Mouse (Mus musculus) naive thymus-derived CD4-positive, alpha-beta T cell, adult 2 months (primary cell): ENCODE results near the gene Clock.

Source experiments
- DNase-seq: peaks from one replicate; pipeline ENCODE4 v3.0.0-alpha.2; 2011; ENCODE audit warnings: low read depth

Clock gene

GRCm38 (mm10) chr5:76304452-76305341, at the start of gene Clock:
Gene Clock, minus strand, starts transcription at chr5:76304792.
- peak; percentile 88 for DNase-seq

- no peak for DNase-seq
Observed at GRCm38 (mm10) chr5:76351953-76352611, 47.5 kb upstream of the Clock start.

- no peak for DNase-seq
Observed at GRCm38 (mm10) chr5:76351537-76351936, 46.9 kb upstream of the Clock start.

GRCm38 (mm10) chr5:76346137-76346536, 41.5 kb upstream of the Clock start:
- DNase-seq: no peak

- no peak for DNase-seq
Observed at GRCm38 (mm10) chr5:76340931-76341330, 36.3 kb upstream of the Clock start.

- no peak for DNase-seq
Observed at GRCm38 (mm10) chr5:76337100-76337499, 32.5 kb upstream of the Clock start.

GRCm38 (mm10) chr5:76333833-76334232, 29.2 kb upstream of the Clock start:
- no peak for DNase-seq

- no peak for DNase-seq
Observed at GRCm38 (mm10) chr5:76330953-76331352, 26.4 kb upstream of the Clock start, which contains the start of gene Pdcl2. Gene Pdcl2, minus strand, starts transcription at chr5:76331156.

- DNase-seq: no peak
Observed at GRCm38 (mm10) chr5:76327296-76327695, 22.7 kb upstream of the Clock start.

- no peak for DNase-seq
Observed at GRCm38 (mm10) chr5:76325113-76325512, 20.5 kb upstream of the Clock start.

- DNase-seq: no peak
Observed at GRCm38 (mm10) chr5:76321249-76322196, 16.9 kb upstream of the Clock start.

- no peak for DNase-seq
Observed at GRCm38 (mm10) chr5:76308206-76308605, 3.6 kb upstream of the Clock start.

GRCm38 (mm10) chr5:76306261-76306660, 1.7 kb upstream of the Clock start:
- DNase-seq: no peak

GRCm38 (mm10) chr5:76305616-76306015, 1.0 kb upstream of the Clock start:
- DNase-seq: peak; percentile 15

GRCm38 (mm10) chr5:76303745-76304451, 694 bp downstream of the Clock start:
- DNase-seq: peak; percentile 68

GRCm38 (mm10) chr5:76303379-76303744, 1.2 kb downstream of the Clock start:
- DNase-seq: peak; percentile 41

- no peak for DNase-seq
Observed at GRCm38 (mm10) chr5:76302009-76302408, 2.6 kb downstream of the Clock start.

GRCm38 (mm10) chr5:76289234-76289691, 15.3 kb downstream of the Clock start:
- no peak for DNase-seq

- no peak for DNase-seq
Observed at GRCm38 (mm10) chr5:76288256-76288655, 16.3 kb downstream of the Clock start.

GRCm38 (mm10) chr5:76287062-76287461, 17.5 kb downstream of the Clock start:
- peak; percentile 13 for DNase-seq

- DNase-seq: no peak
Observed at GRCm38 (mm10) chr5:76285699-76286098, 18.9 kb downstream of the Clock start.
